Mouse (Mus musculus) cerebellum, adult 8-10 months (tissue): ENCODE data around the gene Abtb2.
"Not testable (repeated sequence)": the region's sequence is repeated elsewhere in the genome, so short reads cannot be mapped to it uniquely, and the experiment has no call there.

Experiments
- DNase-seq: peaks from one replicate; pipeline ENCODE4 v3.0.0; 2022

The Abtb2 gene

DNA sequence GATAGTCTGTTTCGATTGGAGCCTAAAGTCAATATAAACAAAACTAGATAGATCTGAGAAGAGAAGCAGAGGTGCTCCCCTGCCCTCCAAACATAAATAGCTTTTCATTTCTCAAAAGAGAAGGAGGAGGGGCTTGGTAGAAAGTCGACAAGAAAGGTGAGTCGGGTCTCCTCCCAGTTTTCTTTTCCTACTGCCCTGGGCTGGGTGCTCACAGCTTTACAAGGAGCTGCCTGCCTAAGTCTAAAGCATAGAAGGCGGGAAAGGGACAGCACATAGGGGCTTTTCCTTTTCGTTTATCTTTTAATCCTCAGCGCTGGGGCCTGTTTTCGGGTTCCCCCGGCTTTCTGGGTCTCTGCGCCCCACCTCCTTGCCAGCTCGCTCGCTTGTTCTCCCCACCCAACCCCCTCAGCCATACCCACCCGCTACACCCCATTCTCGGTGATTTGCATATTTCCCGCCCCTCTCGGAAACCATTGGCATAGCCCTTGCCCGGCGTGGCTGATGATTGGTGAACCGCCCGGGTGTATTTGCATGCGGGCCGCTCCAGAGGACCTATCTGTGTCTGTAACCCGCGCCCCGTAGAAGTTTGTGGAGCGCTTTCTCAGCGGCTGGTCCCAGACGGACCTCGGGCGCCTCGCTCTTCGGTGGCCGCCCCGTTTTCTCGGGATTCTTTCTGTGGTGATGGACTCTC, at the start of gene Abtb2:
Abtb2 (plus strand) TSS at position 579 of the 691 bp plus-strand sequence.
- DNase-seq = peak; percentile 80

DNA sequence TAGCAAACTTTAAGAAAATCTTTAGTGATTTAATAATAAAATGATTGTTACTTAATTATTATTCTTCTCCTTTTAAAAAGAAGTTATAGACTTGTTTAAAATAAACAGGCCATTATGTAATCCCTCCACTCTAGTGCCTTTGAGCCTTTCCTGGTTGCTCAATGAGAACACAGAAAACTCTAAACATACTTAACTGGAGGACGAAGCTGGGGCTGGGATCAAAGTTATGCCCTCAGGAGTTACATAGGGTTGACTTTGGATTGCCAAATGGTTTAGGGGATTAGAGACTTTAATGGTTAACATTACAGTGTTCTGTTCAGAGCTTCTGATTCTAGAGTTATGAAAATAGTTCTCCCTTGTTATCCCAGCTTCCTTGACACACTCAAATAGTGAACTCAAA, 49.6 kb upstream of the Abtb2 start:
- DNase-seq = no peak

DNA sequence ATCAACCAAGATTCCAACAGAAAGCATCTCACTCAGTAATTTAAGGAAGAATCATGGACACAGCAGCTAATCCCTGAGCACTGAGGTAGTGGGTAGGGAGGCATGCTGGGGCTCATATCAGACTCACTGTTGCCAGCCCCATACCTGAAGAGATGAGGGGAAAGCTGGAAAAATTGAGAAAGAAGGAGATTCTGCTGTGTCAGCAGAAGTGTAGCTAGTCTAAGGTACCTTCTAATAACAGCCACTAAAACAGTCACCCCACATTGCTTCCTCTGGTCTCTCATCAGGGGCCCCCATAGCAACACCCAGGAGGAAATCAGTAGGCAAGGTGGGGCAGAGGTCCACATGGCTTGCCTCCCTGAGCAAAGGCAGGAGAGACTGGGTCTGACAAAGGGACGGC, 40.5 kb upstream of the Abtb2 start:
- no peak for DNase-seq

DNA sequence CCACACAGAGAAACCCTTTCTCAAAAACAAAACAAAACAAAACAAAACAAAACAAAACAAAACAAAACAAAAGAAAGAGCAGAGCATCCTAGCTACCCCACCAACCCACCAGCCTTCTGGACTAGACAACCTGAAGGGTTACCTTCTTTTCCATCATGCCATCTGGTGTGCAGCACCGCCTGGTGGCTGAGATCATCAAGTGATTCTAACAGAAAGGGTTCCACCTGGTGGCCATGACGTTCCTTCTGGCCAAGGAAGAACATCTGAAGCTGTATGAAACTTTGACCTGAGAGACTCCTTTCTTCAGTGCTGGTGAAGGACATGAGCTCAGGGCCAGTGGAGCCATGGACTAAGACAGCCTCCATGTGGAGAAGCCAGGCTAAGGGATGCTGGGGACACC, 19.0 kb upstream of the Abtb2 start:
- peak; percentile 60 for DNase-seq

DNA sequence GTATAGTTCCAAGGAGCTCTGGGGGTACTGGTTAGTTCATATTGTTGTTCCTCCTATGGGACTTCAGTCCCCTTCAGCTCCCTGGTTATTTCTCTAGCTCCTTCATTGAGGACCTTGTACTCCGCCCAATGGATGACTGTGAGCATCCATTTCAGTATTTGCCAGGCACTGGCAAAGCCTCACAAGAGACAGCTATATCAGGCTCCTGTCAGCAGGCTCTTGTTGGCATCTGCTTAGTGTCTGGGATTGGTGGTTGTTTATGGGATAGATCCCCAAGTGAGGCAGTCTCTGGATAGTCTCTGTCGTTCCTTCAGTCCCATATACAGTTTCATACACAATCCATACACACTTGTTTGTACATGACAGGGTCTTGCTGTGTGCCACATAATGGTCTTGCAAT, 15.8 kb upstream of the Abtb2 start:
- not testable (repeated sequence) for DNase-seq

DNA sequence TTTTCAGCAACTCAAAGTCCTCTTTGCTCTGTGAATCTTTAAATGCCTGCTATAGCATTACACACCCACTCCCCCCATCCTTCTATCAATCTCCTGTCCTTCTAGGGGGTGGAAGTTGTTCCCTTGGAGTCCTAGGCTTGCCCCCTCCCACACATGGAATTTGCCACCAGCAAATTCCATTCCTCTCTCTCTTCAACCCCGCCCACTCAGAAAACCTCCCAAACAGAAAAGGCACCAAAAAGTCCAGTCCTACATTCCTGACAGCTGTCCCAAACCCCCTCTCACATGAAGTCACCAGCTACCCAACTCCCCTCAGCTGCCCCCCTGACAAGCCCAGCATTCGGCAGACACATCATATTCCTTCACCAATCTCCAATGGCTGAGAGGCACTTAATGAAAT, 12.1 kb upstream of the Abtb2 start:
- no peak for DNase-seq

DNA sequence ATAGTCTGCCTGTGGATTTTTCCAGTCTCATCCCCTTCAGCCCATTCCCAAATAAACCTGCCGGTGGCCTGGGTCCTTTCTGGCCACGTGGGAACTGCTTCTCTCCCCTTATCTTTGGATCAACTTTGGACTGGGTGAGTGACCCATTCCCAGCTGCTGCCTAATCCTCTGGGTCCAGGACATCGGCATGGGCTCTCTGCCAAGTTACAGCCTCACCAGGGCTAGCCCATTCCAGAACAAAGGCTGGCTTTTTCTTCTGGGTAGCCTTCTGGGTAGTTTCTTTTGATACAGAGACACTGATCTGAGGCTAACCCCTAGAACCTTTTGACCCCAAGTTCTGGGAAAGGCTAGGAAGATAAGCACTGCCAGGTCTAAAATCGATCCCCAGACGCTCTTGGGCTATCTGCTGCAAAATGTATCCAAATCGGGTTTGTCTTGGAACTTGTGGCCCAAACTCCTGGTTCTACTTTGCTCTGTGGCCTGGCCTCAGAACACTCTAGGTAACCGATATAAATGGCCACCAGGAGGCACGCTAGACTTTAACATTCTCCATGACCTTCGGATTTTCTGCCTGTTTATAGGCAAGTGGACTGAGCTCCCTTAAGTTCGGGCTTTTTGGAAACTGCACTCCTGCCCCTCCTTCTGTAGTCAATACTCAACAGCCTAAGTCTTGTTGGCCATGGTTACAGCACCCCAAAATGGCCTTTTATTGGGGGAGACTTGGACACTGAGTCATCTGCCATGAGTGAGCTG, 9.8 kb upstream of the Abtb2 start:
- DNase-seq = no peak

DNA sequence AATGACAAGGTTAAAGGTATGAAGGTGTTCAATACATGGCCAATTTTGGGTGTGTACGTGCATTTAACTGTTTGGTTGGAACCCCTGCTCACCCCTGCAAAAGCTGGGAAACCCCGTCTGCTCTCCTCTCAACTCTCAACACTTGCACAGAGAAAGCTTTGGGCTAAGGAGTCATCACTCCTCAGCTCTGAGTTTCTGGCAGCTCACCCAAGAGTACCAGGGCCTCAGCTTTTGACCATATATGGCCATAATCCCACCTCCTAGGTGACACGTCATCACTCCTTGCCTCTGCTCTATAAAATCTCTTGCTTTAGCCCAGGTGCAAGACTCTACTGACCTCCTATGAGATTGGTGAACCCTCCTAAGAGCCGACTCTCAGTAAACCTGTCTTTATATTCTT, 5.2 kb upstream of the Abtb2 start:
- no peak for DNase-seq

DNA sequence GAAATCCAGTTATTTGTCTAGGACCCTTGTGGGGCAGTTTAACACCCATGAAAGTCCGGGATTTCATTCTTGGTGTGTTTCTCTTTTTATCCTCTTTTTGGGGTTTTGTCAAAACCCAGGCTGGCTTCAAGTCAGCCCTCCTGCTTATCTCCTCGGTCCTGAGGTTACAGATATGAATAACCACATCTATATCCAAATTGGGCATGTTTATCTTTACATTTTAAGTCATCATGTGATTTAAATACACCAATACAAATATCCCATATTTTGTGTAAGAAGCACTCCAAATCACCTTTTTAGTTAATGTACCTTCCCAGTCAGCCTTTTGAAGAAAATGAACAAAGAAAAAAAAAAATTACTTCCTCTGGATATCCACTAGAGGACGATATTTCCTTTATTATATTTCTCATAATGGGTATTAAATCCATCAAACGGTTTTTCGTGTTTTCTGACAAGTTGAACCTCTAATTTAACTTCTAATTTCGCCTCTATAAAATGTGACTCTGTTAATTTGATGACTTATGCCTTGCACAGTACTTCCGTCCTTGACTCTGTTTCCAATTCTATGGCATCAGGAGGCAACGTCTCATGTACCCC, 1.6 kb upstream of the Abtb2 start:
- no peak for DNase-seq

DNA sequence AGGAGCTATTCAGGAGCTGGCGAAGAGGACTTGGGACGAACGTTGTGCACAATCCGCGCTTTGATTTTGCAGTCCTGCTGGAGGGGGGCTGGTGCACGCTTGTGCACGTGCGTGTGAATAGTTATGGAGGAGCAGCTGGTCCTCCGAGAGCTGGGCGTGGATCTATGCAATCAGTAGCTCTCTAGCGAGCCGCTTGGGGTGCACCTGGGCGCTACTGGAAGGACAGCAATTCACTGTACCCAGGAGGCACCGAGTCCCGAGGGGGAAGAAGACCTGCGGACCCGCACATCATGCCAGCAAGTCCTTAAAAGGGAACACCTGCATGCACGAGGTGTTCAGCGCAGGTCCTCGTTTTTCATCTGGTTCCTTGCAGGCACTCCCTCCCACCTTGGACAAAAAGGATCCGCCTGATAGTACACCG, 929 bp upstream of the Abtb2 start:
- peak; percentile 16 for DNase-seq

DNA sequence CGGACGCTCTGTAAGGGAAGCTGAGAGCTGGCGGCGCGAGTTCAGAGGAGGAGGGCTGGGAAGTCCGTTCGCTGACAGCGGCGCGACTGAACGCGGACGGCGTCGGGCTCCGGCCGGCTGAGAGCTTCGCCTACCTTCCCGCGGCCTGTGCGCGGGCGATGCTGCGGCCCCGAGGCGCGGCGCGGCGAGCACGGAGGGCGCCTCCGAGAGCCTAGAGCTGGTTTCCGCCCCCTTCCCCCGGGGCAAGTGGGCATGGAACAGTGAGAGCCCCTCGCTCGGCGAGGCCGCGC, 258 bp downstream of the Abtb2 start:
- no peak for DNase-seq

DNA sequence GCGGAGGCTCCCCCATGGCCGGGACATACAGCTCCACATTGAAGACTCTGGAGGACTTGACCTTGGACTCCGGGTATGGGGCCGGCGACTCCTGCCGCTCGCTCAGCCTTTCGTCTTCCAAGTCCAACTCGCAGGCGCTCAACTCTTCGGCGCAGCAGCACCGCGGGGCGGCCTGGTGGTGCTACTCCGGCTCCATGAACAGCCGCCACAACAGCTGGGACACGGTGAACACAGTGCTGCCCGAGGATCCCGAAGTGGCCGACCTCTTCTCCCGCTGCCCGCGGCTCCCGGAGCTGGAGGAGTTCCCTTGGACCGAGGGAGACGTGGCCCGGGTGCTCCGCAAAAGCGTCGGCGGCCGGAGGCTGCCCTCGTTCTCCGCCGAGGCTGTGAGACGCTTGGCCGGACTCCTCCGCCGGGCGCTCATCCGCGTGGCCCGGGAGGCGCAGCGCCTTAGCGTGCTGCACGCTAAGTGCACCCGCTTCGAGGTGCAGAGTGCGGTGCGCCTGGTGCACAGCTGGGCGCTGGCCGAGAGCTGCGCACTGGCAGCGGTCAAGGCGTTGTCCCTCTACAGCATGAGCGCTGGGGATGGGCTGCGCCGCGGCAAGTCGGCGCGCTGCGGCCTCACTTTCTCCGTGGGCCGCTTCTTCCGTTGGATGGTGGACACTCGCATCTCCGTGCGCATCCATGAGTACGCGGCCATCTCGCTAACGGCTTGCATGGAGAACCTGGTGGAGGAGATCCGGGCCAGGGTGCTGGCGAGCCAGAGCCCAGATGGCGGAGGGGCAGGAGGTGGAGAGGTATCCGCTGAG, 807 bp downstream of the Abtb2 start:
- peak; percentile 20 for DNase-seq

DNA sequence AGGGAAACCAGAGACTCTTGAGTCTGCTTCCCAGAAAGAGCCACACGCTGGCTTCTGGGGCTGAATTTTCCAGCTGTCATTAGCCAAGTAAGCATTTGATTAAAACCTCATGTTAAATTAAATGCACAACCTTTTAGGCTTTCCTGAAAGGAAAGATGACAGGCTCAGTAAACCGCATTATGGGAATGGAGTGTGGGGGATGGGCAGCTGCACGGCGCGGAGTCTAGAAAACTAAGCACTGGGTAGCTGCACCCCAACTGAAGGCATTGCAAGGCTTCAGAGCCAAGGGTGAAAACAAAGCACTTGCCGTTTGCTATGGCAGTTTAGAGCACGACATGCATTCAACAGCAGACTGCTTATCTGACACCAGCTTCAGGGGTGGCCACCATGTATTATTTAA, 2.1 kb downstream of the Abtb2 start:
- no peak for DNase-seq

DNA sequence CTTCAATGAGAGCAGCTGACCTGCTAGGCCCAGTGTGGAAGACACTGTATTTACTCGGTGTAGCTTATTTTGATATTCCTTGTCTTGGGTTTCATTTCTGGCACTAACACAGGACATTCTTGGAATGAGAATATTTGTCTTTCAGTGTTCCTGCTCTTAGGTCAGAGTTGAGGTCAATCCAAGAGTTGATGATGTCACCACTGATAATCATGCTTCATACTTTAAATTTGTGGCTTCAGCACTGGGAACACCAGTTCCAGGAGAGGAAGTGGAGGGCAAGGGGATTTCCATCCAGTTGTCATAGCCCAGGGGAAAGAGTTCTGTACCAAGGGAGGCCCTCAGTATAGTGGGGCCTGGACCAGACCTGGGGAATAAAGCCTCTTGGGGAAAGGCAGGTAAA, 3.6 kb downstream of the Abtb2 start:
- DNase-seq = no peak

DNA sequence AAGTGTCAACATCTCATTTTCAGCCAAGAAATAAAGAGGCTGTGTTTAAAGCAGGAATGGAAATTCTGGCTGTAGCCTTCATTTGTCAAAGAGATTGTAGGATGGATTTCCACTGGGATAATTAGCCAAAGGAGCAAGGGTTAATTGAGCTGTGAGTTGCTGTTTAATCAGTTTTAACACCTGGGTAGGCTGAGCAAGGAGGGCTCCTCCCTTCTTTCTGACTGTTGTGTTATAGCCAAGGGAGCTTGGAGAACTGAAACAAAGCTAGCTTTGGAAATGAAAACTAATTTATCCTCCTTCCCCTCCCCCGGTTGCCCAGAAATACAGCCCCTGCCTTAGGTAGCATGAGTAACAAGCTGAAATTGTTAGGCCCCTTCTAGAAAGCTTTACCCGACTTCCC, 6.2 kb downstream of the Abtb2 start:
- no peak for DNase-seq

DNA sequence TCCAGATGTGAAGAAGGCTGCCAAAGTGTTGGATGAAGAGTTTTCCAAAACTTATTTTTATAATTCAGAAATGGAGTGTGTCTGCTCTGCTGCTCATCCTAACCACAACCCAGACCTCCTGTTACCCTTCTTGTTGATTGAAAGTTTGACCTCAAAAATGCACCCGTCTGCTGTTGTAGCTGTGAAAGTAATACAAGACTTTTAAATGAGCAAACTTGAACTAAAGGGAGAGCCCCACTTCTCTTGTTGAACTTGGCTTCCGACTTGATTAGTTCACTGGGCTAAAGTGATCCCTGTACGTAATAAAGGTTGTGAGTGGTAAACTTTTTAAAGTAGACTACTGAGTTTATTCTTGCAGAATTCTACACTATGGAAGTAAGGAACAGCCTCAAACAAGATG, 10.3 kb downstream of the Abtb2 start:
- no peak for DNase-seq

DNA sequence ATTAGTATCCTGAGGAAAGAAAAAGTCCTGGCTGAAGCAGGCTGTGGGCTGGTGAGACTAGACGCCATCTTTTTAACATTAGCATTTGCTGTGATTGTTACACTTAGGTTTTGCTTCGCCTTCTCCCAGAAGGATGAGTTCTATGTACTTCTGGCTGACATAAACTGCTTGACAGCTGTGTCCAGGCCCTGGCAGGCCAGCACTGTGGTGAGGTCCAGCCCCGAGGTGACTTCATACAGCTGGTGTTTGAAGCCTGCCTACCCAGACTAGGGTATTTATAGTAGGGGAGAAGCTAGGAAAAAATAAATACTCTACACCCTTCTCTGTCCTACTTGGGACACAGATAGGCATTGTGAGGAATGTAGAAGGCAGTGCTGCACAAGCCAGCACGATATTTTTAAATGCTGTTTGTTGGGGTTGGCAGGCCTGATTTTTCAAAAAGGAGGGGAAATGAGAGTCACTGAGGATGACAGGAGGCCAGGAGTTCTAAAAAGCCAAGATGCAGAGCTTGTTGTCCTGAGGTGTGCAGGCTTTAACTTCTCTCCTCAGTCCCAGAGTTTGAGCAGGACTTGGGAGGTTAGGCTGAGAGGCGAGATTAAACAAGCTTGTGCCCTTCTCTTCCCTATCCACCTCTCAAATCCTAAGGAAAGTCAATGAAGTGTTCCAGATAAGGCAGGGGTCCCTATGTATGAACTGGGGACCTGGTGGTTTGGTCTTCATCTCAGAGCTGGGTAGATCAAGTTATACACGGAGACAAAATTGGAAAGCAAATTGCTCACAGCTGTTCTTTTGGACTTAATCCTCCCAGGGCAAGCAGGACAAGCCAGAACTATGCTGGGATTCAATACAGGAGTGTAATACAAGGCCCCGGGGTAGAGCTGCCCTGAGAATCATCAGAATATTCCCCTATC, 11.9 kb downstream of the Abtb2 start:
- no peak for DNase-seq

DNA sequence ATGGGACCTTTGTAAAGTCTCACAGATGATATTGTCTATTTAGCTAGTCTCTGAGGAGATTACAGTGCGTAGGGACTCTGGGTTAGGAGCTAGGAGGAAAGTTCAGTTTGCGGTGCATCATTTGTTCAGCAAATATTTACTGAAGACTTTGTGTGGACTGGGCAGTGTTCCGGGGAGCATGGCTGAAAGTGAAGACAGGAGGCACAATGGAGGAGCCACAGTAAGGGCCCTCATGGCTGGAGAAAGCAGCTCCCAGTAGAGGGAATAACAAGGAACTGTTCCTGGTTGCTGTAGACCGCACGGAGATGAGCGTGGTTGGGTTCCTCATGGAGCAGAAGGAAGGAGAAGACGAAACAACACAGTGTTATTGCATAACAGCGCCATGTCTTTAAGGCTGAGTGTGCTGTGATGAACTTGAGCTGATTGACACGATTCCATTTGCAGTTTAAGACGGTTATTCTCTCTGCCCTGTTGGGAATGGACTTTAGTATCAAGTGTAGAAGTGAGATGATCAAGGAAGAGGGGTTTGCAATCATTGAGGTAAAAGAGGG, 12.6 kb downstream of the Abtb2 start:
- no peak for DNase-seq

DNA sequence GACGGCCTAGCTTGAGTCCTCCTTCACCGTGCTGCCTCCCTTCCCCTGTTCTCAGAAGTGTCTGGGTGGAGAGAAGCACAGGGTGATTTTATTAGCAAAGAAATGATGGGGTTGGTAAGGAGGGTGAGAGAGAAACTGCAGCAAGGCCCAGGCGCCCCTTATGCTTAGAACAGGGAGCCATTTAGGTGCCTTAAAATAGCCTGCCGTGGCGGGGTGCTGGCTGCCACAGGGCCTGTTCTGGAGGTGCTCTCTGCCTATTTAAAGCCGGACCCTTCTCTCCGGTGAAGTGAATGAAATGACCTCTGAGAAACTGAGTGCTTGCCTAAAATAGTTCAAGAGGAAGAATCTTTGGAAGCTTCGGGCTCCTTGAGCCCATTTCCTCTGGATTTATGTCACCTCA, 14.6 kb downstream of the Abtb2 start:
- DNase-seq = no peak

DNA sequence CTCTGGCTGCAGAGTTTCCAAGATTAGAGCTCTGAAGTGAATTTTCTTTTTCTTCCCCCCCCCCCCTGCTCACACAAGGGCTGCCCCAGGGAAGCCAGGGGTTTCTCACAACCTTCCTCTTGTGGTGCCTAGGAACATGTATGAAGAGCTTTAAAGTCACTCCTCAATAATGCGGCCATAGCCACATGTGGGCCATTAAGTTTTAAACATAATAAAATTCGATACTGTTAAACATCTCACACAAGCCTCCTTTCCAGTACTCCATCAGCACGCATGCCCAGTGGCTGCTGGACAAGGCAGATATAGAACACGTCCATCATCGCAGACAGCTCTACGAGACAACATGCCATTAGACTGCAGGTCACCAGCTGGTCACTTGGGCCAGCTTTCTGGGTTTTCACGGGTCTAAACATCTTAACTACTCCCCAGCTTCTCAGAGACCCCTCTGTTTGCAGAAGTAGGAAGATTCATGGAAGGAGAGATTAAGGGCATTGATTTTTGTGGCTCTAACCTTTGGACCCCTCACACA, 15.3 kb downstream of the Abtb2 start:
- DNase-seq = no peak

DNA sequence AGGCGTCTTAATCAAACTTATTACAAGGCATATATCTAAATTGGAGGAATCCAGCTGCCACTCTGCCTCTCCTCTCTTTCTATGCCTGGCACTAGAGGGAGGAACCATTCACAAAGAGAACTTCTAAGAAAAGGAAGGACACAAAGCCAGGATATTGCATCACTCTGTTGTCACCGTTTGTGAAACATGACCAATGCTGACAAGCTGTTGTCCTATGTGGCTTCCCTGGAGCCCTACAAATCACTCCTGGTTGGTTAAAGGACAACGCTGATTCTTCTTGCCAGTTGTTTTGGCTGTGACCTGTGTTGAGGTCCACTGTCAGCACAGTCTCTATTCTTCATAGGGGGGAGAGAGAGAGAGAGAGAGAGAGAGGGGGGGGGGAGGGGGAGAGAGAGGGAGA, 17.2 kb downstream of the Abtb2 start:
- DNase-seq = no peak

DNA sequence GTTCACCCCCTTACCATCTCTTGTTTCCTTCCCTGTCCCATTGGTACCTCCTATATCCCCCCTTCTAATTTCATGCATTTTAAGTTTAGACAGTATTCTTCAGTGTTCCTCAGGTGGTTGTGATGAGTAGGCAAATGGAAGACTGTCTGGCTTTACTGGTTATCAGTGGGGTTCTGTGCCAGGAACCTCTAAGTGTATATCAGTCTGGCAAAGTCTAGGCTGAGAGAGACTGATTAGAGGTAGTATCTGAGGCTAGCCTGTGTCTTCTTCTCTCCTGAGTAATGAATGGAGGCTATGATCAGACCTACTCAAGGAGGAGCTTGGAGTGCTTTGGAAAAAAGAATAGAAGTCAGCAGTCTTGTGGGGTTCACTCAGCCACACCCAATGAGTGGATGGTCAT, 18.0 kb downstream of the Abtb2 start:
- no peak for DNase-seq
